Mouse (Mus musculus): ENCODE data around the gene Rmi2. TPM values are rescaled to one million over a fixed set of nuclear protein-coding genes. Genes with fewer than 3 reads are reported as not detected.

Rmi2 gene
- total RNA-seq, 2 experiments from 2014 or later = 0.15 to 0.22 TPM

- Histone ChIP-seq H3K4me3 (no peak overlapping the region), H3K27ac (no peak overlapping the region)
- TF ChIP-seq CTCF (conservative IDR thresholded peaks at IDR 0.05) = no peak
- no peak for DNase-seq (ENCODE audit: low spot score in 2 of 2)
These were observed 24.9 kb downstream of the Rmi2 start for GRCm38 (mm10) chr16:10859726-10860245.

GRCm38 (mm10) chr16:10861408-10861807 is 26.5 kb downstream of the Rmi2 start:
- Histone ChIP-seq H3K27ac (no peak overlapping the region), H3K4me3 (no peak overlapping the region)
- TF ChIP-seq CTCF (conservative IDR thresholded peaks at IDR 0.05) = no peak
- no peak for DNase-seq (ENCODE audit: low spot score in 2 of 2)

DNA sequence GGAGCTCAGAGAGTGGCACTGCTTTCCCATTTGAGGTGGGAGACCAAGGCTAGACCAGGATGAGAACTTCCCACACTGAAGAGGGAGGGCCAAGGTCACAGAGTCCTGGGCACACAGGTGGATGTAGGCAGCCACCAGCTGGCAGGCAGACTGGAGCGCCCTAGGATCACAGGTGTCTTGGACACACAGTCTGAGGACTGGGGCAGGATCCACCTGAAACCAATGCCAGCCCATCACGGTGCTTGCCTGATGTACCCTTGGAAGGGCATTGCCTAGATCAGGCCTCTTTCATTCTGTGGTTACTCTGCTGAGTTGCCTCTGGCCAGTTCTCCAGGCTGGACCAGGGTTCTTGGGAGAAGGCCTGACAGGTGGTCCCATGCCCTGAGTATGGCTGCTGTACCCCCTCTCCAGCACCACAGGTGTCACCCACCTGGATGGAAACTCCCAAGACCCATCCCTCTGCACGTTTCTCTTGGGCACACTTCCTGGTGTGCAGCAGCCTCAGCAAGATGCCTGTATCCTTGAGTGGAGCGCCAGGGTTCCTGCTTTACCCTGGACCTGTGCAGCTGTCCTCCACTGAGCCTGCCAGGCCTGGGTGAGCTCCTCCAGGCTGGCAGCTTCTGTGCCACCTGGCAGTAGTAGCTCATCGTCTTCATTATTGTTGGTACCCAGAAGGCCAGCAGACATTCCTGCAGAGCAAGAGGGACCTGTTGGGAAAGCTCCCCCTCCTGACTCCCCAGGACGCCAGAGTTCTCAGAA is 30.2 kb downstream of the Rmi2 start:
- H3K27ac ChIP-seq = no peak overlapping the region
- no peak for TF ChIP-seq CTCF (conservative IDR thresholded peaks at IDR 0.05)
- no peak overlapping the region for H3K4me3 ChIP-seq
- DNase-seq (ENCODE audit: low spot score in 2 of 2) = no peak

DNA sequence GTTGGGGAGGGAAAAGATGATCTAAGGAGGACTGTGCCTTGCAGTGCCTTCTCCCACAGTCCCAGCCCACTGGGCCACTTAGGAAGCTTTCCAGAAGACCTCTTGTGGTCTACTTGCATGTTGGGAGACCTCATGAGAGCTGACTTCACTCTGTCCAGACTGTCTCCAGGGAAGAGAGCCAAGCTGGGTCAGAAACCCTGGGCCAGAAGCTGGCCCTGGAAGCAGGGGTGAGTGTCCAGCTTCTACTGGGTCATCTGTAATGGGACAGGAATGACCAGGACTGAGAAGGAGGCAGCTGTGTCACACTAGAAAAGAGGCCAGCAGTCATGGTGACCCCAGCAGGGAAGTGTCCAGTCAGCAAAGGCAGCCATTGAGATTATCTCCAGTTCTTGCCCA is 30.7 kb downstream of the Rmi2 start:
- H3K27ac ChIP-seq = no peak overlapping the region
- TF ChIP-seq CTCF (conservative IDR thresholded peaks at IDR 0.05) = no peak
- no peak overlapping the region for H3K4me3 ChIP-seq
- no peak for DNase-seq (ENCODE audit: low spot score in 2 of 2)

GRCm38 (mm10) chr16:10866841-10867240 is 32.0 kb downstream of the Rmi2 start:
- no peak for DNase-seq (ENCODE audit: low spot score in 2 of 2)
- no peak for TF ChIP-seq CTCF (conservative IDR thresholded peaks at IDR 0.05)
- H3K4me3 ChIP-seq = no peak overlapping the region
- H3K27ac ChIP-seq = no peak overlapping the region

GRCm38 (mm10) chr16:10867501-10867900 is 32.6 kb downstream of the Rmi2 start:
- no peak for TF ChIP-seq CTCF (conservative IDR thresholded peaks at IDR 0.05)
- Histone ChIP-seq H3K4me3 (no peak overlapping the region), H3K27ac (no peak overlapping the region)
- DNase-seq (ENCODE audit: low spot score in 2 of 2) = no peak

- DNase-seq (ENCODE audit: low spot score in 2 of 2) = peak in 1 of 2 experiments; percentile 62
- Histone ChIP-seq H3K27ac (no peak overlapping the region), H3K4me3 (no peak overlapping the region)
- TF ChIP-seq CTCF (conservative IDR thresholded peaks at IDR 0.05) = peak; percentile 100
These were observed 33.1 kb downstream of the Rmi2 start for GRCm38 (mm10) chr16:10867904-10868440.

- TF ChIP-seq CTCF (conservative IDR thresholded peaks at IDR 0.05) = no peak
- Histone ChIP-seq H3K4me3 (no peak overlapping the region), H3K27ac (no peak overlapping the region)
- no peak for DNase-seq (ENCODE audit: low spot score in 2 of 2)
These were observed 36.1 kb downstream of the Rmi2 start for GRCm38 (mm10) chr16:10870969-10871368.

DNA sequence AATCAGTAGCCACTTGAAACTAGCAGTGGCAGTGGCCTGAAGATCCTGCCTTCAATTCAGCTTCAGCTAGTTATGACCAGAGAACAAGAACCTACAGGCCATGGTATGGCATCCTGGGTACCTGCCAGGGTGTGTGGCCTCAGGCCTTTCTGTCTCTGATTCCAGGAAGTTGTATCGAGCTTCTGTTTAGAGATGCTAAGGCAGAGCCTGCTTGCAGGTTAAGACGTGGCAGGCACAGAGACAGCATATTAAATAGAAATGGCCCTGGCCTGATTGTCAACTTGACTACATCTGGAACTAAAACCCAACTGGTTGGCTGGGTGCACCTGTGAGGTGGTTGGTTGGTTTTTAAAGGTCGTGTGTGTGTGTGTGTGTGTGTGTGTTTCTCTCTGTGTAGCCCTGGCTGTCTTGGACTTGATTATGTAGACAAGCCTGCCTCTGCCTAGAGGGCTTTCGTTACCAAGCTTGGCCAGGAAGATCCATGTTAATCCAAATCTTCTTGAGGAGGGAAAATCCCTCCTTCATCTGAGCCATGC is 38.0 kb downstream of the Rmi2 start:
- no peak overlapping the region for H3K27ac ChIP-seq
- no peak overlapping the region for H3K4me3 ChIP-seq
- DNase-seq (ENCODE audit: low spot score in 2 of 2) = no peak

GRCm38 (mm10) chr16:10873654-10874053 is 38.8 kb downstream of the Rmi2 start:
- no peak overlapping the region for H3K4me3 ChIP-seq
- peak; percentile 72 to 90 for DNase-seq (ENCODE audit: low spot score in 2 of 2)
- no peak overlapping the region for H3K27ac ChIP-seq
- TF ChIP-seq CTCF (conservative IDR thresholded peaks at IDR 0.05) = peak; percentile 98

More for the DNA sequence above, 38.0 kb downstream of the Rmi2 start:
- TF ChIP-seq CTCF (conservative IDR thresholded peaks at IDR 0.05) = no peak

- no peak overlapping the region for H3K4me3 ChIP-seq
- H3K27ac ChIP-seq = no peak overlapping the region
- TF ChIP-seq CTCF (conservative IDR thresholded peaks at IDR 0.05) = no peak
- DNase-seq (ENCODE audit: low spot score in 2 of 2) = no peak
These were observed 43.4 kb downstream of the Rmi2 start for GRCm38 (mm10) chr16:10878227-10878626.

GRCm38 (mm10) chr16:10879467-10879866 is 44.6 kb downstream of the Rmi2 start:
- no peak overlapping the region for H3K27ac ChIP-seq
- TF ChIP-seq CTCF (conservative IDR thresholded peaks at IDR 0.05) = peak; percentile 86
- H3K4me3 ChIP-seq = no peak overlapping the region
- DNase-seq (ENCODE audit: low spot score in 2 of 2) = peak; percentile 20 to 75

DNA sequence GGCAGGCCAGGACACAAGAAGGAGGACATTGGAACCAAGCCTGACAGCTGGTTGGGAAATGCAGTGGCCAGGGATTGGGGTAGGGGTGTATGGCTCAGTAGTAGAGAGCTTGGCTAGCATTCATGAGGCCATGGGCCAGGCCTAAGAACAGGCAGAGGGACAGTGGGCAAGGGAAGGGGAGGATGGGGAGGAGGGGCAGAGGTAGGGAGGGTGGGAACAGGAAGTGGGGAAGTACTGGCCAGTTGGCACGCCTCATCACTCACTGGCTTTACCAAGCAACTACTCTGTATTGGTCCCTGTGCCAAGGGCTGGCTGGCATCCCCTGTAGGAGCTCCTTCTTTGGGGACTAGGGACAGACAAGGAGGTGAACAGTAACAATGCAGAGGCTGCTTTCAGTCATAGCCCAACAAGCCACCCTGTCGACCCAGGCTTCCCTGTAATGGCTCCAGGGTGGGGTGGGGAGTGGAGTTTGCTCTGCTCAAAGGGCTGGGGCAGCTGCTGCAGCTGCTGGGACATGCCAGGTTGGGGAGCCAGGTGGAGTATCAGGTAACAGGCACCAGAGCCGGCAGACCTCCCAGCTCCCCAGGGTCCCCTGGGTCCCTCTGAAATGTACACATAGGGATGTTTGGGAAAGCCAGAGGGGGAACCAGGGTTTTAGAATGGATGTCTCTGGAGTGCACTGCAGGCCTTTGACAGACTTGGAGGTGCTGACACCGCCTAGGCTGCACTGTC is 46.5 kb downstream of the Rmi2 start:
- H3K27ac ChIP-seq = no peak overlapping the region

More for the DNA sequence above, 46.5 kb downstream of the Rmi2 start:
- no peak overlapping the region for H3K4me3 ChIP-seq
- no peak for TF ChIP-seq CTCF (conservative IDR thresholded peaks at IDR 0.05)
- DNase-seq (ENCODE audit: low spot score in 2 of 2) = no peak

Measured in layer of hippocampus, adult 2 months (tissue).